Mouse (Mus musculus) urinary bladder, postnatal 14 days (tissue): ENCODE measurements at regions not wholly inside any gene's neighbourhood (a gene's known extent, or its start where the extent isn't known, plus 50 kb on each side); places are given as distances from the start of the nearest gene placed in this dataset.
A peak's percentile ranks its signal among the peaks of the same experiment; 100 is the strongest.

Experiments used
- DNase-seq: peaks from one replicate; pipeline ENCODE4 v3.0.0; 2021; ENCODE audit warnings: low spot score

GRCm38 (mm10) chr3:54597326-54598274 lies 95.0 kb upstream of the Supt20 start:
- peak; percentile 56 for DNase-seq

GRCm38 (mm10) chr3:54598296-54598695 lies 94.3 kb upstream of the Supt20 start:
- no peak for DNase-seq

GRCm38 (mm10) chr3:54604705-54605379 lies 87.8 kb upstream of the Supt20 start:
- no peak for DNase-seq

GRCm38 (mm10) chr3:54611431-54611990 lies 81.1 kb upstream of the Supt20 start:
- DNase-seq: no peak

GRCm38 (mm10) chr3:54613845-54614244 lies 78.8 kb upstream of the Supt20 start:
- DNase-seq: no peak

GRCm38 (mm10) chr3:54617298-54617697 lies 75.3 kb upstream of the Supt20 start:
- DNase-seq: no peak

GRCm38 (mm10) chr3:54618286-54618685 lies 74.3 kb upstream of the Supt20 start:
- no peak for DNase-seq

GRCm38 (mm10) chr3:54630254-54630653 lies 62.4 kb upstream of the Supt20 start:
- no peak for DNase-seq

- DNase-seq: no peak
Measured at GRCm38 (mm10) chr3:54632731-54633130, 59.9 kb upstream of the Supt20 start.

GRCm38 (mm10) chr3:54633446-54633845 lies 59.2 kb upstream of the Supt20 start:
- no peak for DNase-seq

- no peak for DNase-seq
Measured at GRCm38 (mm10) chr3:54634456-54634855, 58.2 kb upstream of the Supt20 start.
